Mouse (Mus musculus) urinary bladder, postnatal 25 days (tissue): Measurements from ENCODE around the gene Ube2f.

Source experiments
- DNase-seq: peaks from one replicate; pipeline ENCODE4 v3.0.0; 2022; ENCODE audit warnings: low spot score

Gene Ube2f

GRCm38 (mm10) chr1:91237676-91238075 lies 12.4 kb upstream of the Ube2f start:
- DNase-seq: no peak

GRCm38 (mm10) chr1:91239112-91239511 lies 11.0 kb upstream of the Ube2f start:
- peak; percentile 38 for DNase-seq

- DNase-seq: no peak
Measured at GRCm38 (mm10) chr1:91239800-91240199, 10.3 kb upstream of the Ube2f start.

- DNase-seq: peak; percentile 18
Measured at GRCm38 (mm10) chr1:91240685-91241084, 9.4 kb upstream of the Ube2f start.

- DNase-seq: no peak
Measured at GRCm38 (mm10) chr1:91241249-91241648, 8.9 kb upstream of the Ube2f start.

- no peak for DNase-seq
Measured at GRCm38 (mm10) chr1:91248242-91248641, 1.9 kb upstream of the Ube2f start.

GRCm38 (mm10) chr1:91248970-91249369 lies 1.1 kb upstream of the Ube2f start:
- DNase-seq: no peak

GRCm38 (mm10) chr1:91250415-91251147 lies 477 bp downstream of the Ube2f start:
- DNase-seq: peak; percentile 20

GRCm38 (mm10) chr1:91251148-91251650 lies 1.1 kb downstream of the Ube2f start:
- DNase-seq: no peak

- no peak for DNase-seq
Measured at GRCm38 (mm10) chr1:91251927-91252326, 1.8 kb downstream of the Ube2f start.

- DNase-seq: no peak
Measured at GRCm38 (mm10) chr1:91257918-91258317, 7.8 kb downstream of the Ube2f start.

GRCm38 (mm10) chr1:91259794-91260193 lies 9.7 kb downstream of the Ube2f start:
- no peak for DNase-seq

GRCm38 (mm10) chr1:91262508-91262907 lies 12.4 kb downstream of the Ube2f start:
- DNase-seq: no peak

GRCm38 (mm10) chr1:91272260-91272659 lies 22.2 kb downstream of the Ube2f start:
- no peak for DNase-seq

GRCm38 (mm10) chr1:91276581-91276980 lies 26.5 kb downstream of the Ube2f start:
- no peak for DNase-seq

- no peak for DNase-seq
Measured at GRCm38 (mm10) chr1:91277480-91277879, 27.4 kb downstream of the Ube2f start.

- DNase-seq: no peak
Measured at GRCm38 (mm10) chr1:91278410-91279119, 28.5 kb downstream of the Ube2f start.

GRCm38 (mm10) chr1:91279126-91279525 lies 29.0 kb downstream of the Ube2f start:
- DNase-seq: no peak

GRCm38 (mm10) chr1:91282582-91282981 lies 32.5 kb downstream of the Ube2f start:
- DNase-seq: no peak

- no peak for DNase-seq
Measured at GRCm38 (mm10) chr1:91289375-91289774, 39.3 kb downstream of the Ube2f start.

GRCm38 (mm10) chr1:91292101-91292825 lies 42.2 kb downstream of the Ube2f start:
- DNase-seq: no peak

GRCm38 (mm10) chr1:91295544-91295943 lies 45.4 kb downstream of the Ube2f start:
- DNase-seq: no peak
